Mouse (Mus musculus) kidney, postnatal 14 days (tissue): ENCODE data around the gene Cct5.
A peak's percentile ranks its signal among the peaks of the same experiment; 100 is the strongest.

Source experiments
- DNase-seq: peaks from one replicate; pipeline ENCODE4 v3.0.0; 2022; ENCODE audit warnings: mixed read lengths

The Cct5 gene

DNA sequence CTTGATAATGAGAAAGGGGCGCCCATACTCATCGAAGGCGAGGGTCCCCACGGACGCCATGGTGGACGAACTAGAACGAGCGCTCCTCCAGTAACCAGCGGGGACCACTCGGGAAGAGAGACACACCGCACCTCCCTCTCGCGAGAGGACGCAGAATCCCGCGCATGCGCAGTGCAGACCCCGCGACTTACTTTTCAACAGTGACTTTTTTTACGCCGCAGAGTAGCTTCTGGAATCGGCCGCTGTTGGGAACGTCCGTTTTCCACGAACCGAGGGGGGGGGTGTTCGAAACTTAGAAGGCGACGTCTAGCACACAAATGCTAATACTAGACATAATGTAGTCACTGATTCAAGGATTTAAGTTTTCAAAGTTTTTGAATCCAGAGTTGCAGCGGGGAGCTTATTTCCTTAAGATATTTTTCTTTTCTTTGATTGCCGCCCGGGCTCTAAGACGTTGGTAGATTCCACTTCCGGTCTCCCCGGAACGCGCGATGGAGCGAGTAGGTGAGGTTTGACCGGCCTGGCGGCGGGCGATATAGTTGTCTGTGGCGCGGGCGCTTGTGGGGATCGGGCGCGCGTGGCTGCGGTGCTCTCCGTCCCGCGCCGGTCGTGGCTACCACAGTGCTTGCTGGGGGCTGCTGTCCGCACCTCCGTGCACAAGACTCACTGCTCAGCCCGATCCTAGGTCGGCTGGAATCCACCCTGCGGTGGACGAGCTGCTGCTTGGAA lies at the start of gene Cct5, which contains the start of gene Fam173b:
Gene Cct5, minus strand, starts transcription at position 159 of the 729 bp plus-strand sequence.
Gene Fam173b, plus strand, starts transcription at position 207 of the 729 bp plus-strand sequence.
- DNase-seq = peak; percentile 98

GRCm38 (mm10) chr15:31650821-31651220 lies 49.2 kb upstream of the Cct5 start:
- DNase-seq = no peak

GRCm38 (mm10) chr15:31649691-31650090 lies 48.1 kb upstream of the Cct5 start:
- no peak for DNase-seq

GRCm38 (mm10) chr15:31647851-31648569 lies 46.4 kb upstream of the Cct5 start:
- DNase-seq = no peak

GRCm38 (mm10) chr15:31647225-31647624 lies 45.6 kb upstream of the Cct5 start:
- DNase-seq = peak; percentile 20

DNA sequence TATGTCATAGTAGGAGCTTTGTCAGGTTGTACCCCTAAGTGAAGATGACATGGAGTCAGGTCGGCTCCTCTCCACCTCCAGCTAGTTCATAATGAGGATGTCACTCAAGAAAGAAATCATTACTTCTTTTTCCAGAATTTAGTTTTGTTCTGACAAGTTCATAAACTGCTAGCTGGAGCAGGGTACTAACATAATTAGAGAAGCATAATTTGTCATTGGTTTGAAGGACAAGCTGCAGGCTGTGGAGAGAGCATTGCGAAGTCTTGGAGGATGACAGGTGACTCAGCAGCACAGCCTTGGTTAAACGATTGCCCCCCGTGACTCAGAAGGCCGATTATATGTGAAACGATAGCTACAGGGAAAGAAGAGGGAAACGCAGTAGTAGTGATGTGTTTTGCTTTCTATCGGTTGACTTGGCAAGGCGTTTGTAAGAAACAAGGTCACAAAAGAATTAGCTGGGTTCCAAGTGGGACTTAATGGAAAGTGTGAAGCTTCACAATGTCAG lies 34.5 kb upstream of the Cct5 start:
- DNase-seq = no peak

- no peak for DNase-seq
Observed at GRCm38 (mm10) chr15:31634582-31634981, 33.0 kb upstream of the Cct5 start.

DNA sequence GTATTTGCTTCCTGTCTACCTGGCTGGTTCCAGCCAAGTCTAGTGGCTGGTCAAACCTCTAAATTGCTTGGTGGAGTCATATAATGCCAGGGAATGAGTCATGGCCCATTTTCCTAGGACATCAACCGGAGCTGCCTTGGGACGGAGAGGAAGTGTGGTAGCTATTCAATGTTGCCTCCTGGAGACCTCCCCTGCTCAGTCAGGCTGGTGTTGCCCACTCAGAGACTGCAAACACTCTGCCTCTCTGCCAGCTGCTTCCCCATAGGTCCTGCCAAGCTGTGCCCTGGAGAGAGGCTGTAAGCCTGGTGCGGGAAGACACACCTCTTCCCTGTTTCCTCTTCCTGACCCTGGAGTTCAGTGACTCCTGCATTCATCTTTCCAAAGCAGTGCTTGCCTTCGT lies 30.9 kb upstream of the Cct5 start:
- no peak for DNase-seq

- no peak for DNase-seq
Observed at GRCm38 (mm10) chr15:31631396-31631858, 29.8 kb upstream of the Cct5 start.

DNA sequence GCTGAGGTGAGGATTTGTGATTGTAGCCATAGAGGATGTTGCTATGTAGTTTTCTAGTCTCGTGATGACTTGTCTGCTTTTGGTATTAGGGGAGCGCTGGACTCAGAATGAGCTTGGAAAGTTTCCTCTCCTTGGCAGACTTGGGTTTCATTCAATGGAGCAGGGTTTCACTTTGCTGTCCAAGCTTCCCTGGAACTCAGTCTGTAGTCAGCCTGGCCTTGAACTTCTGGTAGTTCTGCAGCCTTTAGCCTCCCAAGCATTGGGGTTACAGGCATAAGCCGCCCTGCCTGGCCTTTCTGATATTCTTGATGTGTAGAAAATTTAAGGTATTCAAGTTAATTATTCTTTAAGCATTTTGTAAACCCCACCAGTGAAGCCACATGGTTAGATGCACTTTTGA lies 28.0 kb upstream of the Cct5 start:
- DNase-seq = no peak

- no peak for DNase-seq
Observed at GRCm38 (mm10) chr15:31628180-31628579, 26.6 kb upstream of the Cct5 start.

GRCm38 (mm10) chr15:31627277-31628154 lies 25.9 kb upstream of the Cct5 start:
- DNase-seq = no peak

DNA sequence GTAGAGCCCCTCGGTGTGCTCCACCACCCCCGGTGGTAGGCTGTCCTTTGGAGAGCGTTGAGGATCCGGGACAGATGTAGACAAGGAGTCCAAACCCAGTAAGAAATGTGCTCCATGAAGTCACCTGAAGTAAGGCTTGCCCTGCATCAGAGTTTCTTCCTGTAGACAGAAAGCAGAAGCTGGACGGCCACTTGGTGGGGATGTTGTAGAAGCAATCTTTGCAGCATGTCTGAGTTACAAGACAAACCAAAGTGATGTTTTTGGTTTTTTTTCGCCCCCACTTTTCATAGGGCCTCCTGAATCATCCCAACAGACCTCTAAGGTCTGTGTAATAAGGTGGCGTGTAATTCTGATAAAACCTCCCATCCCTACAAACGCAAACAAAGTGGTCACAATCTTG lies 17.9 kb upstream of the Cct5 start:
- DNase-seq = no peak

GRCm38 (mm10) chr15:31617261-31617660 lies 15.7 kb upstream of the Cct5 start:
- DNase-seq = no peak

DNA sequence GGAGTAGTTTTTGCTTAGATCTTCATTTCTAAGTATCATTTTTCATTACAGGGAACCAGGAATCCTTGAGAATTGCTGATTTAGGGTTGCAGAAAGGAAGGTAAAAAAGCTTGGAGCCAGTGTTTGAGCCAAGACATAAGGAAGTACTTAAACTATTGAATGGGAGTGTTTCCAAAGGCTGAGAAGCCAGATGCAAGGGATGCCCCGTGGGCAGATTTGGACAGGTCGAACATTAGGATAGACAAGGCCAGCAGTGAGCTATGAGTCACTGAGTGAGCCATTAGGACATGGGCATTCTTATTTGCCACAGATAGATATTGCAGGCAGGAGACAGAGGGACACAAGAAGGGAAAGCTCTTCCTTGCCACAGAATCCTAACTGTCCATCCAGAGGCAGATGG lies 13.1 kb upstream of the Cct5 start:
- DNase-seq = no peak

GRCm38 (mm10) chr15:31613826-31614453 lies 12.3 kb upstream of the Cct5 start:
- no peak for DNase-seq

GRCm38 (mm10) chr15:31611976-31612375 lies 10.4 kb upstream of the Cct5 start:
- no peak for DNase-seq

DNA sequence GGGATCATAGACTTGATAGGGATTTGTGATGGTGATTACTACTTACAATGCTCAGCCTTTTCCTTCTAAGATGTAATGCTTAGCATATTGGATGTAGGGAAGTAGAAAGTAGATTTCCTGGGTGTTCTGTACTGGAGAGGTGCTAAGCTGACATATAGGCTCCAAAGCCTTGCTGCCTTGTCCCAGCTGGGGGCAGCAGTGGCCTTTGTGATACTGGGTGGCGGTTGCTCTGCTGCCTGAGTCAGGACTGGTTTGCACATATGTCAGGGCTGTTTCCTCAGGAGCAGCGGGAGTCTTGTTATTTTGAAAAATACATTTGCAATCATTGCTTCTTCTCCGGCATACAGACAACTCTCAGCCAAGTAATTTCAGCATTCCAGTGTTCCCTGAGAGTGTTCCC lies 9.4 kb upstream of the Cct5 start:
- DNase-seq = peak; percentile 41

- DNase-seq = peak; percentile 50
Observed at GRCm38 (mm10) chr15:31606821-31607220, 5.2 kb upstream of the Cct5 start.

- DNase-seq = no peak
Observed at GRCm38 (mm10) chr15:31603113-31603512, 1.5 kb upstream of the Cct5 start.

GRCm38 (mm10) chr15:31602426-31602825 lies 822 bp upstream of the Cct5 start:
- peak; percentile 57 for DNase-seq

GRCm38 (mm10) chr15:31601279-31601645 lies 342 bp downstream of the Cct5 start:
- no peak for DNase-seq

DNA sequence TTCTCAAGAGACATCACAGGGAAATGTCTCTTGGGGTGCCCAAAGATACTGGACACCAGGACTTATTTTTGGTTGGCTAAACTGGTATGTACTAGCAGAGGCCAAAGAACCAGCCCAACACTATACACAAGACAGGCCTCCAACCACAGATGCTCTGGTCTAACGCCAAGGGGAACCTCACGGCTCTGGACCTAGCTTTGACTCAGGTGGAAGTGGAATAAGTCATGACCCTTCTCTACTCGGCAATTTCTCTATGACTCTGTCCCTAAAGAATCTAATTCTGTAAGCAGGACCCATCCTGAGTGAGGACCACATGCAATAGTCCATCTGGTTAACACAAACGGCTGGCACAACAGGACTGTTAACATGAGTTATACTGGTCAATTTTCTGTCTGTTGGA lies 1.8 kb downstream of the Cct5 start:
- DNase-seq = no peak
